Mouse (Mus musculus): ENCODE measurements around the gene Meaf6.

Meaf6 gene

GRCm38 (mm10) chr4:125116090-125116861 is 31.3 kb downstream of the Meaf6 start:
- DNase-seq (ENCODE audit: low spot score in 2 of 2), result no peak

- no peak for DNase-seq (ENCODE audit: low spot score in 2 of 2)
Measured at GRCm38 (mm10) chr4:125116929-125117328, 32.0 kb downstream of the Meaf6 start.

- no peak for DNase-seq (ENCODE audit: low spot score in 2 of 2)
Measured at GRCm38 (mm10) chr4:125117902-125118320, 33.0 kb downstream of the Meaf6 start.

GRCm38 (mm10) chr4:125119070-125119469 is 34.1 kb downstream of the Meaf6 start:
- no peak for DNase-seq (ENCODE audit: low spot score in 2 of 2)

GRCm38 (mm10) chr4:125119721-125120120 is 34.8 kb downstream of the Meaf6 start:
- DNase-seq (ENCODE audit: low spot score in 2 of 2), result no peak

GRCm38 (mm10) chr4:125122431-125123278 is 37.7 kb downstream of the Meaf6 start:
- no peak for DNase-seq (ENCODE audit: low spot score in 2 of 2)

GRCm38 (mm10) chr4:125123279-125123671 is 38.3 kb downstream of the Meaf6 start:
- DNase-seq (ENCODE audit: low spot score in 2 of 2), result no peak

- DNase-seq (ENCODE audit: low spot score in 2 of 2), result no peak
Measured at GRCm38 (mm10) chr4:125124424-125125209, 39.7 kb downstream of the Meaf6 start.

- DNase-seq (ENCODE audit: low spot score in 2 of 2), result no peak
Measured at GRCm38 (mm10) chr4:125125361-125125921, 40.5 kb downstream of the Meaf6 start.

GRCm38 (mm10) chr4:125126186-125126585 is 41.3 kb downstream of the Meaf6 start:
- no peak for DNase-seq (ENCODE audit: low spot score in 2 of 2)

- no peak for DNase-seq (ENCODE audit: low spot score in 2 of 2)
Measured at GRCm38 (mm10) chr4:125126761-125127160, 41.8 kb downstream of the Meaf6 start.

- DNase-seq (ENCODE audit: low spot score in 2 of 2), result peak; percentile 83 to 89
Measured at GRCm38 (mm10) chr4:125127305-125128084, 42.6 kb downstream of the Meaf6 start, which contains the start of gene Zc3h12a. Gene Zc3h12a, minus strand, starts transcription at chr4:125127840.

GRCm38 (mm10) chr4:125131493-125131892 is 46.6 kb downstream of the Meaf6 start:
- no peak for DNase-seq (ENCODE audit: low spot score in 2 of 2)

GRCm38 (mm10) chr4:125132394-125132793 is 47.5 kb downstream of the Meaf6 start:
- DNase-seq (ENCODE audit: low spot score in 2 of 2), result no peak

- DNase-seq (ENCODE audit: low spot score in 2 of 2), result no peak
Measured at GRCm38 (mm10) chr4:125134192-125134591, 49.3 kb downstream of the Meaf6 start.

- DNase-seq (ENCODE audit: low spot score in 2 of 2), result no peak
Measured at GRCm38 (mm10) chr4:125134631-125135030, 49.7 kb downstream of the Meaf6 start.

- no peak for DNase-seq (ENCODE audit: low spot score in 2 of 2)
Measured at GRCm38 (mm10) chr4:125135076-125135855, 50.3 kb downstream of the Meaf6 start.

GRCm38 (mm10) chr4:125136303-125136888 is 51.5 kb downstream of the Meaf6 start:
- no peak for DNase-seq (ENCODE audit: low spot score in 2 of 2)

GRCm38 (mm10) chr4:125138321-125138720 is 53.4 kb downstream of the Meaf6 start:
- DNase-seq (ENCODE audit: low spot score in 2 of 2), result no peak

- no peak for DNase-seq (ENCODE audit: low spot score in 2 of 2)
Measured at GRCm38 (mm10) chr4:125144211-125144610, 59.3 kb downstream of the Meaf6 start.

Data from urinary bladder, postnatal 4 days (tissue).